Mouse (Mus musculus) myocyte (in vitro differentiated cells): ENCODE results near the gene Sipa1l2.

Experiments
- CEBPB ChIP-seq: IDR thresholded peaks from 2 replicates; pipeline ENCODE4 v1.6.1; 2011; ENCODE audit warnings: mild to moderate bottlenecking, moderate library complexity; ENCODE audit not compliant: poor library complexity, insufficient read depth, severe bottlenecking
- E2F4 ChIP-seq: IDR thresholded peaks from one replicate; pipeline ENCODE4 v1.6.1; 2011; ENCODE audit warnings: mild to moderate bottlenecking, control low read depth, moderate library complexity; ENCODE audit not compliant: insufficient read depth
- MAX ChIP-seq: IDR thresholded peaks from one replicate; pipeline ENCODE4 v1.6.1; 2011; ENCODE audit warnings: low read depth, mild to moderate bottlenecking, control low read depth
- MYOD1 ChIP-seq, 3 experiments: IDR thresholded peaks; one replicate each; pipeline ENCODE4 v1.6.1; 2011; ENCODE audit warnings: control low read depth in 2 of 3, low read depth in 2 of 3, mild to moderate bottlenecking in 2 of 3, moderate library complexity in 1 of 3; ENCODE audit not compliant: insufficient read length in 2 of 3, control insufficient read depth in 1 of 3
- POLR2A ChIP-seq: IDR thresholded peaks from one replicate; pipeline ENCODE4 v1.6.1; 2011; ENCODE audit warnings: low read depth, mild to moderate bottlenecking, control low read depth, moderate library complexity; ENCODE audit not compliant: insufficient read length
- POLR2AphosphoS2 ChIP-seq: IDR thresholded peaks from one replicate; pipeline ENCODE4 v1.6.1; 2011; ENCODE audit warnings: low read depth, control low read depth; ENCODE audit not compliant: insufficient read length
- REST ChIP-seq: IDR thresholded peaks from one replicate; pipeline ENCODE4 v1.6.1; 2011; ENCODE audit warnings: mild to moderate bottlenecking, control low read depth, moderate library complexity; ENCODE audit not compliant: insufficient read depth, insufficient read length
- TCF3 ChIP-seq: IDR thresholded peaks from one replicate; pipeline ENCODE4 v1.6.1; 2011; ENCODE audit warnings: low read depth, control low read depth; ENCODE audit not compliant: insufficient read length
- USF1 ChIP-seq: IDR thresholded peaks from one replicate; pipeline ENCODE4 v1.6.1; 2011; ENCODE audit warnings: low read depth, mild to moderate bottlenecking, control low read depth, moderate library complexity

DNA sequence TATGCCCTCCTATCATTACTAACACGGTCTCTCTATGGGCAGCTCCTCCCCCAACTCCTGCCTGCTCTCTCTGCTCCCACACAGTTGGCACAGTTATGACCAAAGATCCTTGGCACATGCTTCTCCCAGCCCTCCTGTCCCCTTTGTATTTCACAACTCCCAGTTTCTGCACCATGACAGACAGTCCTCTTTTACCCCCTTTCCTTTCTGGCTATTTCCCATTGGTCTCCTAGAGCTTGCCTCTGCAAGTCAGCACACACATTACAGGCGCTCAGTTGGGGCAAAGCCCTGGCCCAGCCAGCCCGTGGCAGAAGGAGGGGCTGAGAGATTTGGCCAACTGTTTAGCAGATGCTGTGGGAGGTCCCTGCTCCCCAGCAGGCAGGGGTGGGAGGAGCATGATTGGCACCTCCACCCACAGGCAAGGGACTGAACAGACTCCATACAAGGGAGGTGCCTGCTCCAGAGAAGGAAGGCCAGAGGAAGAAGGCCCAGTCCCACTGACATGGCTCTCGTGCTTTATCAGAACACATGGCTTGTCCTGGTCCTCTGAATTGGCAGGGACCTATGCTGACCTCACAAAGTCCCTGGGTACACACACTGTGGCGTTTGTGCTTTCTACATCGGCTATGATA is 184.0 kb downstream of the Sipa1l2 start:
- TF ChIP-seq E2F4 = no peak
- peak; percentile 51 for TF ChIP-seq POLR2A
- peak in 2 of 3 experiments; percentile 43 to 78 for TF ChIP-seq MYOD1 (IDR thresholded peaks at IDR 0.05; ENCODE audit: control insufficient read depth in 1 of 3, insufficient read length in 2 of 3, low read depth in 2 of 3)
- TF ChIP-seq CEBPB = no peak
- TF ChIP-seq POLR2AphosphoS2 = peak; percentile 58
- no peak for TF ChIP-seq MAX
- no peak for TF ChIP-seq USF1
- peak; percentile 29 for TF ChIP-seq TCF3
- TF ChIP-seq REST = no peak
